Mouse (Mus musculus) neural tube, embryonic 15.5 days (tissue): ENCODE measurements around the gene Ccn6. TPM values are rescaled to one million over a fixed set of nuclear protein-coding genes. Genes with fewer than 3 reads are reported as not detected.
A peak's percentile ranks its signal among the peaks of the same experiment; 100 is the strongest.
"Not testable (repeated sequence)": the region's sequence is repeated elsewhere in the genome, so short reads cannot be mapped to it uniquely, and the experiment has no call there.

Experiments used
- ATAC-seq: fragments of 200-750 bp; cut with Nextera tagmentation; 2 replicates; pipeline ENCODE4 v1.8.0; 2017; ENCODE audit warnings: mild to moderate bottlenecking, moderate TSS enrichment, moderate library complexity; ENCODE audit not compliant: low FRiP score
- H3K27ac ChIP-seq: fragments of 300-500 bp; sonication (generic); replicated peaks from 2 replicates; pipeline ENCODE4 v1.5.1; 2015; ENCODE audit warnings: mild to moderate bottlenecking, inconsistent platforms
- H3K27me3 ChIP-seq: fragments of 300-500 bp; sonication (generic); replicated peaks from 2 replicates; pipeline ENCODE4 v1.6.1; 2015; ENCODE audit warnings: inconsistent platforms
- H3K36me3 ChIP-seq: fragments of 300-500 bp; sonication (generic); 2 replicates; pipeline ENCODE4 v1.6.1; 2015; ENCODE audit warnings: inconsistent platforms
- H3K4me1 ChIP-seq: fragments of 300-500 bp; sonication (generic); 2 replicates; pipeline ENCODE4 v1.6.1; 2015; ENCODE audit warnings: inconsistent platforms
- H3K4me2 ChIP-seq: fragments of 300-500 bp; sonication (generic); 2 replicates; pipeline ENCODE4 v1.6.1; 2015; ENCODE audit warnings: inconsistent platforms, mild to moderate bottlenecking, moderate library complexity
- H3K4me3 ChIP-seq: fragments of 300-500 bp; sonication (generic); replicated peaks from 2 replicates; pipeline ENCODE4 v1.5.1; 2015; ENCODE audit warnings: mild to moderate bottlenecking, inconsistent platforms
- H3K9ac ChIP-seq: fragments of 300-500 bp; sonication (generic); replicated peaks from 2 replicates; pipeline ENCODE4 v1.6.1; 2015; ENCODE audit warnings: mild to moderate bottlenecking, inconsistent platforms
- H3K9me3 ChIP-seq: fragments of 300-500 bp; sonication (generic); replicated peaks from 2 replicates; pipeline ENCODE4 v1.6.1; 2016; ENCODE audit warnings: inconsistent platforms
- WGBS: fragments of 180-500 bp; shearing (Covaris S2); methylation state at CpG from one replicate; pipeline ENCODE4 v1.1.7; 2015; ENCODE audit warnings: mixed read lengths; 5-methylcytosine and 5-hydroxymethylcytosine counted together
- polyA plus RNA-seq: library from polyadenylated mRNA; unstranded; fragments of >200 nt; fragmentation: Nextera tagmentation; extraction: Ambion mirVana; gene quantifications from 2 replicates; pipeline ENCODE4 v1.2.1, GENCODE M21; 2015

Ccn6 gene
- polyA plus RNA-seq: 0.65 and 0.69 TPM in 2 replicates

- no peaks in the 10 kb centered on the region for H3K27me3 ChIP-seq
- no peak within 1 kb of the TSS for H3K4me3 ChIP-seq
- H3K27ac ChIP-seq: peak within 1 kb of the TSS; percentile 91; the same call in 1 of the 2 replicates
- no peaks in the 10 kb centered on the region for H3K9me3 ChIP-seq
- no peaks in the 10 kb centered on the region for H3K36me3 ChIP-seq
- H3K9ac ChIP-seq: no peak within 1 kb of the TSS
- no peak for ATAC-seq
- WGBS: 92% methylated on average over 10 of the region's 10 CpGs
- H3K4me2 ChIP-seq: no peak within 1 kb of the TSS
- peaks cover 32% of the 10 kb centered on the region for H3K4me1 ChIP-seq
Measured at GRCm38 (mm10) chr10:39163694-39164093, at the start of gene Ccn6. Ccn6 (minus strand) TSS chr10:39163794.

DNA sequence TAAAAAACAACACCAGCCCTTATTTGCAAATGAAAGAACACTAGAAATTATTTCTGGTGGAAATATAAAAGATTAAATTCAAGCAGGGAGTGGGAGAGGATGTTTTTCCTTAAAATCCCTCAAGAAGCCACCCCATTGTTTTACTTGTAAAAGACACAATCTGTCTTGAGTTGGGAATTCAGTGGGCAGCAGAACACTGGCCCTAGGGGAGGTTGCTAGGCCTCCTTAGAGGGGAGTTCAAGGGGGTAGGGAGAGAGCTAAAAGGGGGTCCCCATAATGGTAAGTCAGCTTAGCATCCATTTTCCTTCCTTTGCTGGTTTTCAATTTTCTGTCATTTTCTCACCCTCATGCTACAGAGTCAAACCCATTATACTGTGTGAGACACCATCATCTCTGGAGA, 46.4 kb upstream of the Ccn6 start:
- Histone ChIP-seq H3K9ac (no peak overlapping the region), H3K4me3 (no peak overlapping the region), H3K9me3 (0 out of 2 replicates have a peak, but pooled peaks cover 5% of the 10 kb centered on the region), H3K4me2 (no peak overlapping the region), H3K27ac (peak overlapping the region; percentile 84), H3K4me1 (peaks cover 17% of the 10 kb centered on the region), H3K27me3 (no peaks in the 10 kb centered on the region), H3K36me3 (no peaks in the 10 kb centered on the region)
- ATAC-seq: no peak

DNA sequence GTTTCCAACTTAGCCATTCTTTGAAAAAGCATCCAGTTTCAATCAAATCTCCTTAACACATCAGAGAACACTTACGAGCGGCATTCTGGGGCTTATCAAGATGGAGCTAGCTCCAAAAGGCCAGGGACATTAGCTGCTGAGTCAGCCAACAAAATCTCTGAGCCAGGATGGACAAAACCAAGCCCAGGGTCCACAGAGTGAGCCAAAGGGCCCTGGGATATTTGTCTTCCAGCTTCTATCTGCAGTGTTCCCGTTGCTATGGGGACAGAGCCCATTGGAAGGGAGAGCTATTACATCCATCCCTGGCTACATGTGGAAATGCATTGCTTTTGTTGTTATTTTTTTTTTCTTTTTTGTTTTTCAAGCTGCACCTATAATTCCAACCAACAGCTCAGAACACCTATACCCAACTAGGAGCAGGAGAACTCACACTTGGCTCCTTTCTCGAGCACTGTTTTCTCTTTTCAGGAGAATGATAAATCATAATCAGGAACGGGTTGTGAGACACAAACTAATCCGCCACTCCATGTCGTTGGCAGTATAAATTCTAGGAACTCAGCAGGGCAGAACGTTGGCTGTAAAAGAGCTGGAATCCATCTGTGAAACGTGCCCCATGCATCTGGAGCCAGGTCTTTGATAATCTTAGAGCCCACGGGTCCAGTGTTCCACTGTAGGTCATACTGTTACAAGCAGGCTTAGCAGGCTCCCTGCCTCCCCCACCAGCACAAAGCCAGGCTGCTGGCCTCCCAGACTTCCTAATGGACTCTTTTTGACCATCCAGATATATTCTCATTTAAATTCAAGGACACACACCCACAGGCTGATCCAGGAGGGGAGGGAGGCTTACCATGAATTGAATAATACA, 45.8 kb upstream of the Ccn6 start:
- Histone ChIP-seq H3K4me3 (no peak overlapping the region), H3K4me2 (peak overlapping the region; percentile 13; the same call in 1 of the 2 replicates), H3K36me3 (no peaks in the 10 kb centered on the region), H3K27me3 (no peaks in the 10 kb centered on the region), H3K9me3 (0 out of 2 replicates have a peak, but pooled peaks cover 5% of the 10 kb centered on the region), H3K4me1 (peaks cover 17% of the 10 kb centered on the region), H3K9ac (no peak overlapping the region), H3K27ac (peak overlapping the region; percentile 84)
- peak; percentile 90 for ATAC-seq
- WGBS: 21% methylated on average over 10 of the region's 10 CpGs

DNA sequence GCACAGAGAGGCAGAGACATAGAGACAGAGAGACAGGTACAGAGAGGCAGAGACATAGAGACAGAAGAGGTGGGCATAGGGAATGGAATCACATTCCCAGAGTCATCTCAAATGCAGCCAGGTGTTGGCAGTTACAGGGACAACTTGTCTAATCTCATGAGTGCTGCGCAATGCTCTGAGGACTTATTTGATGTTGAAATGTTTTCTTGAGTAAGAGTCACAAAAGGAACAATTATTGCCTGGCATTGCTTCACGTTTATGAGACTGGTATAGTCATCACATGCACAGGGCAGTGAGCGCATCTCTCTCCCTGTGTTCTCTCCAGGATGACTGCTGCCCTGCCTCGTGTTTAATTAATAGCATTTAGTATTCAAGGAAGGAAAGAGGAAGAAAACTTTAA, 45.1 kb upstream of the Ccn6 start:
- peak overlapping the region; percentile 84 for H3K27ac ChIP-seq
- no peak overlapping the region for H3K4me2 ChIP-seq
- H3K9me3 ChIP-seq: 0 out of 2 replicates have a peak, but pooled peaks cover 5% of the 10 kb centered on the region
- H3K9ac ChIP-seq: no peak overlapping the region
- peaks cover 17% of the 10 kb centered on the region for H3K4me1 ChIP-seq
- H3K36me3 ChIP-seq: no peaks in the 10 kb centered on the region
- no peaks in the 10 kb centered on the region for H3K27me3 ChIP-seq
- no peak overlapping the region for H3K4me3 ChIP-seq
- no peak for ATAC-seq
- 46% methylated on average over 4 of the region's 4 CpGs for WGBS

- Histone ChIP-seq H3K4me2 (no peak overlapping the region), H3K4me1 (peaks cover 17% of the 10 kb centered on the region), H3K9me3 (0 out of 2 replicates have a peak, but pooled peaks cover 5% of the 10 kb centered on the region), H3K4me3 (no peak overlapping the region), H3K27ac (no peak overlapping the region), H3K27me3 (no peaks in the 10 kb centered on the region), H3K9ac (no peak overlapping the region), H3K36me3 (no peaks in the 10 kb centered on the region)
- ATAC-seq: no peak
- 83% methylated on average over 3 of the region's 3 CpGs for WGBS
Measured at GRCm38 (mm10) chr10:39207310-39207855, 43.8 kb upstream of the Ccn6 start.

- Histone ChIP-seq H3K4me3 (no peak overlapping the region), H3K36me3 (no peaks in the 10 kb centered on the region), H3K9me3 (no peaks in the 10 kb centered on the region), H3K4me1 (no peaks in the 10 kb centered on the region), H3K9ac (no peak overlapping the region), H3K27ac (no peak overlapping the region), H3K4me2 (no peak overlapping the region), H3K27me3 (no peaks in the 10 kb centered on the region)
- 80% methylated on average over 4 of the region's 4 CpGs for WGBS
- ATAC-seq: no peak
Measured at GRCm38 (mm10) chr10:39202490-39202889, 38.9 kb upstream of the Ccn6 start.

- H3K4me1 ChIP-seq, H3K9ac ChIP-seq, ATAC-seq, H3K9me3 ChIP-seq, H3K36me3 ChIP-seq, H3K4me3 ChIP-seq, H3K27ac ChIP-seq, H3K27me3 ChIP-seq, H3K4me2 ChIP-seq: not testable (repeated sequence)
- 96% methylated on average over 11 of the region's 11 CpGs for WGBS
Measured at GRCm38 (mm10) chr10:39198216-39198615, 34.6 kb upstream of the Ccn6 start.

GRCm38 (mm10) chr10:39192673-39193072, 29.1 kb upstream of the Ccn6 start:
- H3K27me3 ChIP-seq: no peaks in the 10 kb centered on the region
- 88% methylated on average over 3 of the region's 3 CpGs for WGBS
- no peak for ATAC-seq

DNA sequence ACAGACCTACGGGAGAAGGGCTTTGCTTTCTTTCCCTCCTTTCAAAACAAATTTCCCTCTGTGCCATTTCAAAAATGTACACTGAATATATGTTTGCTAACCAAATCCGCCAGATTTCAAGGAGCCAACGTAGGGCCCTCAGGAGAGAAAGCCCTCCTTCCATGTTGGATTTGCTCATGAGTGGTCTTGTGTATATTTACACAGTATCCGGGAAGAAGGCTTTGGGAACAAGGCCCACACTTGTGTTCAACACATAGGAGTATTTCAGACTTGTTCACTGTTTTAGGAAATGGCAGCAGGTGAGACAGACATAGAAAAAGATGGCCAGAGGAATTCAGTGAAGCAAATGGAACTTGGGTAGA, 21.9 kb upstream of the Ccn6 start:
- no peaks in the 10 kb centered on the region for H3K9me3 ChIP-seq
- no peaks in the 10 kb centered on the region for H3K4me1 ChIP-seq
- no peak overlapping the region for H3K9ac ChIP-seq
- no peak overlapping the region; the same call in 1 of the 2 replicates for H3K27ac ChIP-seq
- no peak for ATAC-seq
- no peak overlapping the region for H3K4me2 ChIP-seq
- H3K27me3 ChIP-seq: no peaks in the 10 kb centered on the region
- WGBS: 89% methylated on average over 4 of the region's 4 CpGs
- no peaks in the 10 kb centered on the region for H3K36me3 ChIP-seq
- no peak overlapping the region for H3K4me3 ChIP-seq

More at GRCm38 (mm10) chr10:39192673-39193072, 29.1 kb upstream of the Ccn6 start:
- no peaks in the 10 kb centered on the region for H3K36me3 ChIP-seq
- no peak overlapping the region for H3K9ac ChIP-seq
- no peaks in the 10 kb centered on the region for H3K9me3 ChIP-seq
- peaks cover 4% of the 10 kb centered on the region; the same call in 1 of the 2 replicates for H3K4me1 ChIP-seq
- no peak overlapping the region for H3K4me2 ChIP-seq
- H3K4me3 ChIP-seq: no peak overlapping the region
- H3K27ac ChIP-seq: no peak overlapping the region

GRCm38 (mm10) chr10:39184864-39185544, 21.4 kb upstream of the Ccn6 start:
- H3K27me3 ChIP-seq: no peaks in the 10 kb centered on the region
- no peak for ATAC-seq
- H3K4me1 ChIP-seq: no peaks in the 10 kb centered on the region
- H3K4me2 ChIP-seq: no peak overlapping the region
- WGBS: 70% methylated on average over 8 of the region's 8 CpGs
- no peaks in the 10 kb centered on the region for H3K36me3 ChIP-seq
- H3K9ac ChIP-seq: no peak overlapping the region
- H3K27ac ChIP-seq: no peak overlapping the region; the same call in 1 of the 2 replicates
- H3K9me3 ChIP-seq: no peaks in the 10 kb centered on the region
- H3K4me3 ChIP-seq: no peak overlapping the region

GRCm38 (mm10) chr10:39176981-39177380, 13.4 kb upstream of the Ccn6 start:
- ATAC-seq: no peak
- 92% methylated on average over 5 of the region's 5 CpGs for WGBS
- Histone ChIP-seq H3K4me2 (no peak overlapping the region), H3K9me3 (no peaks in the 10 kb centered on the region), H3K36me3 (no peaks in the 10 kb centered on the region), H3K9ac (no peak overlapping the region), H3K4me3 (no peak overlapping the region), H3K27me3 (no peaks in the 10 kb centered on the region), H3K27ac (no peak overlapping the region), H3K4me1 (peaks cover 27% of the 10 kb centered on the region)
